Mouse (Mus musculus) C2C12 (cell line): ENCODE measurements at regions not wholly inside any gene's neighbourhood (a gene's known extent, or its start where the extent isn't known, plus 50 kb on each side); places are given as distances from the start of the nearest gene placed in this dataset.

ENCODE experiments used
- H3K27me3 ChIP-seq: one replicate; pipeline ENCODE4 v1.6.1; 2011; ENCODE audit not compliant: control insufficient read depth, insufficient read depth, insufficient read length
- H3K36me3 ChIP-seq: one replicate; pipeline ENCODE4 v1.6.1; 2011; ENCODE audit not compliant: control insufficient read depth, insufficient read depth
- H3K4me3 ChIP-seq: one replicate; pipeline ENCODE4 v1.5.1; 2011; ENCODE audit warnings: mild to moderate bottlenecking, control low read depth; ENCODE audit not compliant: poor library complexity, insufficient read depth, severe bottlenecking
- H3K79me2 ChIP-seq: one replicate; pipeline ENCODE4 v1.6.1; 2011; ENCODE audit not compliant: control insufficient read depth, insufficient read depth
- H3K79me3 ChIP-seq: one replicate; pipeline ENCODE4 v1.6.1; 2011; ENCODE audit warnings: low read depth, control low read depth
- H3ac ChIP-seq: one replicate; pipeline ENCODE3; 2011; ENCODE audit warnings: low read depth; ENCODE audit not compliant: control insufficient read depth, insufficient read length
- CEBPB ChIP-seq: IDR thresholded peaks from one replicate; pipeline ENCODE4 v1.6.1; 2011; ENCODE audit warnings: low read depth, mild to moderate bottlenecking, control low read depth, moderate library complexity
- CTCF ChIP-seq: IDR thresholded peaks from one replicate; pipeline ENCODE4 v1.5.1; 2011; ENCODE audit not compliant: control insufficient read depth, insufficient read depth, insufficient read length
- FOSL1 ChIP-seq: IDR thresholded peaks from one replicate; pipeline ENCODE4 v1.8.0; 2011; ENCODE audit warnings: mild to moderate bottlenecking, low read length; ENCODE audit not compliant: poor library complexity, insufficient read depth, severe bottlenecking
- MAX ChIP-seq: IDR thresholded peaks from one replicate; pipeline ENCODE4 v1.6.1; 2011; ENCODE audit warnings: mild to moderate bottlenecking, control low read depth
- MYOD1 ChIP-seq: IDR thresholded peaks from one replicate; pipeline ENCODE4 v1.6.1; 2011; ENCODE audit warnings: low read depth; ENCODE audit not compliant: control insufficient read depth, insufficient read length
- MYOG ChIP-seq: IDR thresholded peaks from one replicate; pipeline ENCODE4 v1.6.1; 2011; ENCODE audit not compliant: control insufficient read depth, insufficient read length; ENCODE audit errors: extremely low read depth
- USF1 ChIP-seq: IDR thresholded peaks from one replicate; pipeline ENCODE4 v1.6.1; 2011; ENCODE audit warnings: low read depth, mild to moderate bottlenecking, control low read depth, moderate library complexity

DNA sequence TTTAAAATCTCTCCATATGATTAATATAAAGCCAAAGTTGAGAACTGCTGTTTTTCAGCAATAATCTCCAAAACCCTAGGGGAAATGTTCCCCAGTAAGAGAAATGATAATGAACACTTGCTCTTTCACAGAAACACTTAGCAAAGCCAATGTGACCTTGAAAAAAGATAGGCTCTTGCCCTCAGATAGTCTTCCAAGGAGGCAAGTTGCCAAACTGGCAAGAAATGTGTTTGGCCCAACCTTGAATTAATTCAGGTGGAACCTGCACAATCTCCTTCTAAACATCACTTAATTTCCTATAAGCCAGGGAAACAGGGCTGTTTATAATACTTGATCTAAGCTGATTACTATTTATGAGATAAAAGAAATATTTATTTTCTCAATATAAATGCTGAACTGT lies 244.0 kb upstream of the Gnaz start:
- TF ChIP-seq FOSL1 (no peak), MAX (no peak), USF1 (no peak), MYOD1 (no peak), MYOG (no peak)
- no peak overlapping the region for H3ac ChIP-seq
- no peaks in the 10 kb centered on the region for H3K79me3 ChIP-seq
- no peaks in the 10 kb centered on the region for H3K36me3 ChIP-seq
- no peaks in the 10 kb centered on the region for H3K27me3 ChIP-seq
- no peaks in the 10 kb centered on the region for H3K79me2 ChIP-seq
- no peak overlapping the region for H3K4me3 ChIP-seq

DNA sequence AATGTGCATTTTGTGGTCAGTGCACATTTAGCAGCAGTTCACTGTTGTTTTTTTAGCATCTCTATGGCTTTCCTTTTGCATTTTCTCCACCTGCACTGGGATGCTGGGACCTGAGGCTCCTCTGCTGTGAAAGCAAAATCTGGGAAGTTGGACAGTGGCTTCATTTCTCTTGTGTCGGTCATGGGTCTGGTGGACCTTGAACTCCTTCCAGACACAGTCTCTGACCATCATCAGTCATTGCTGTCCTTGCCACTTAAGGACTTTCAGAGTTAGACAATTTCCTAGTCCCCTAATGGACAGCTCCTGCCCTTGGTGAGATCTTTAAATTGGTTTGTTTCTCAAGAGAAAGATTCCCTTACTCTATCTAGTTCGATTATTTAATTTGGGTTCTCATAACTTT lies 217.5 kb upstream of the Gnaz start:
- TF ChIP-seq MYOD1 (no peak), FOSL1 (no peak), CEBPB (no peak), CTCF (no peak), MAX (no peak), MYOG (no peak), USF1 (no peak)
- H3ac ChIP-seq, result no peak overlapping the region
- H3K36me3 ChIP-seq, result no peaks in the 10 kb centered on the region
- no peak overlapping the region for H3K4me3 ChIP-seq
- no peaks in the 10 kb centered on the region for H3K27me3 ChIP-seq
- H3K79me2 ChIP-seq, result no peaks in the 10 kb centered on the region
- H3K79me3 ChIP-seq, result no peaks in the 10 kb centered on the region

DNA sequence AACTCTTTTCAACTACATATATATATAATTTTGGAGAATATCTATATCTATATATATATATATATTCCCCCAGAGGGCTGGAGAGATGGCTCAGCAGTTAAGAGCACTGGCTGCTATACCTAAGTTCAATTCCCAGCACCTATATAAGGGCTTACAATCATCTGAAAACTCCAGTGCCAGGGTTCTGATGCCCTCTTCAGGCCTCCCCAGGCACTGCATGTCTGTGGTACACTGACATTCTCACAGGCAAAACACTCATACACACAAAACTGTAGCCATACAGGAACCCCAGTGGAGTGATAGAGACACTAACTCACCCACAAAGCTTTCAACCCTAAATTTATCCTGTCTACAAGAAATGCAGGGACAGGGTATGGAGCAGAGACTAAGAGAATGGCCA lies 216.1 kb upstream of the Gnaz start:
- TF ChIP-seq CEBPB, result no peak
- Histone ChIP-seq H3K27me3 (no peaks in the 10 kb centered on the region), H3K36me3 (no peaks in the 10 kb centered on the region)

DNA sequence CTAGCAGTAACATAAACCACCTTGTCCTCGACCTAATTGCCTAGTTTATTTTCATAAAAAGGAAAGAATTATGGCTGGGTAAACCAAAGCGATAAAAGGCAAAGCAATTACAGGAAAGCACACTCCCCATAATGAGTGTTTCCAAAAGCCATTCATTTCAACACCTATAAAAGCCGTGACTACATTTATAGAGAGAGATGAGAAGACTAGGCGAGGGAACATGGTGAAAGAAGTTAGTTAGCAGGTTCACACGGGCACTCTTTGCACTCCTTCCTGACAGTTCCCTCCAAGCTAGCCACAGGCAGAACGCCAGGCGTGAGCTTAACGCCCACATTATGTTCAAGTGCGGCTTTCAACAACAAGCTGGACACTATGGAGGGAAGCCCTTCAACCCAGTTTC lies 206.2 kb upstream of the Gnaz start:
- Histone ChIP-seq H3K79me3 (no peaks in the 10 kb centered on the region), H3K4me3 (no peak overlapping the region), H3ac (no peak overlapping the region), H3K27me3 (no peaks in the 10 kb centered on the region), H3K36me3 (no peaks in the 10 kb centered on the region), H3K79me2 (no peaks in the 10 kb centered on the region)
- TF ChIP-seq USF1, result no peak
- no peak for TF ChIP-seq MYOG
- no peak for TF ChIP-seq CTCF
- TF ChIP-seq MAX, result no peak
- no peak for TF ChIP-seq MYOD1
- no peak for TF ChIP-seq CEBPB
- TF ChIP-seq FOSL1, result no peak

More for the DNA sequence above, 216.1 kb upstream of the Gnaz start:
- no peaks in the 10 kb centered on the region for H3K79me3 ChIP-seq
- H3K4me3 ChIP-seq, result no peak overlapping the region
- H3K79me2 ChIP-seq, result no peaks in the 10 kb centered on the region
- no peak overlapping the region for H3ac ChIP-seq

GRCm38 (mm10) chr10:74789245-74789644 lies 177.7 kb upstream of the Gnaz start:
- no peaks in the 10 kb centered on the region for H3K79me3 ChIP-seq
- H3K36me3 ChIP-seq, result no peaks in the 10 kb centered on the region
- TF ChIP-seq MYOD1, result no peak
- no peak overlapping the region for H3ac ChIP-seq
- H3K4me3 ChIP-seq, result no peak overlapping the region
- H3K79me2 ChIP-seq, result no peaks in the 10 kb centered on the region
- H3K27me3 ChIP-seq, result no peaks in the 10 kb centered on the region

GRCm38 (mm10) chr10:74789987-74790386 lies 177.0 kb upstream of the Gnaz start:
- no peak for TF ChIP-seq USF1
- Histone ChIP-seq H3K79me2 (no peaks in the 10 kb centered on the region), H3K27me3 (no peaks in the 10 kb centered on the region), H3K79me3 (no peaks in the 10 kb centered on the region), H3K4me3 (no peak overlapping the region), H3K36me3 (no peaks in the 10 kb centered on the region), H3ac (no peak overlapping the region)

- Histone ChIP-seq H3K36me3 (no peaks in the 10 kb centered on the region), H3K79me2 (no peaks in the 10 kb centered on the region), H3K79me3 (no peaks in the 10 kb centered on the region), H3ac (no peak overlapping the region), H3K27me3 (no peaks in the 10 kb centered on the region), H3K4me3 (no peak overlapping the region)
- TF ChIP-seq MYOD1 (no peak), MYOG (no peak), MAX (no peak), CEBPB (no peak), FOSL1 (no peak), USF1 (no peak), CTCF (no peak)
These were observed 143.6 kb upstream of the Gnaz start for GRCm38 (mm10) chr10:74823395-74823794.
